ENCODE assay signal across 9 mouse cellular contexts in the genomic region with DNA sequence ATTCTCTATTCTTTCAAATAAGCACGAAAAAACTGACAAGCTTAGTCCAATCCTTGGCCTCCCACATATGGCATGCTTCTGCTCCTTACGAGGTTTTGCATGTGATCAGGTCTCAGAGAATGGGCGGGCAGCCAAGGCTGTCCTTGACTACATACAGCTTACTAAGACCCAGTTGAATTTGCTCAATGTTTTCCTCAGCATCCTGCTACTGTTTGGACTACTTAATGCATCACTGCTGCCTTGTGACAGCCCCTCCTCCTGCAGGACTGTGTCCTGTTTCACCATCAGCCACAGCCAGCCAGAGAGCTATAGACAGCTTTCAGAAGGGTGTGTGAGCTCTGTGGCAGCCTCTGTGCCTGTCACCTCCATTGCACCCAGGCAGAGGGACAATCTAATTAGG.
DNase-seq lines count a peak whose midpoint lies in the region; ATAC-seq and TF ChIP-seq lines count a peak whose summit lies in the region.
"Had no signal": no experiment of that assay in that cellular context is flagged by ENCODE, and none has a peak within 500 bp of the region (broad histone marks: within the 10 kb centered on the region; RNA-seq: fewer than 3 reads in every experiment).

No protein-coding gene starts in this region.

- H3K27ac ChIP-seq in kidney, embryonic 15.5 days: no peak overlapping the region
- peak overlapping the region; percentile 50 for H3K27ac ChIP-seq in forebrain, embryonic 12.5 days
- peak overlapping the region; percentile 43; the same call in 1 of the 2 replicates for H3K27ac ChIP-seq in midbrain, embryonic 12.5 days (replicated peaks)
- no peak overlapping the region for H3K27ac ChIP-seq in gastrocnemius, adult 2 months
- H3K27ac ChIP-seq: neural tube, embryonic 13.5 days had no signal

- no peak overlapping the region for H3K4me2 ChIP-seq in kidney, embryonic 15.5 days
- no peak overlapping the region for H3K4me2 ChIP-seq in forebrain, embryonic 12.5 days
- H3K4me2 ChIP-seq in midbrain, embryonic 12.5 days (replicated peaks): no peak overlapping the region
- H3K4me2 ChIP-seq: neural tube, embryonic 13.5 days had no signal

- WGBS in kidney, embryonic 15.5 days: 43% methylated on average over 3 of the region's 3 CpGs
- WGBS in forebrain, embryonic 12.5 days: 35% methylated on average over 3 of the region's 3 CpGs
- 57% methylated on average over 3 of the region's 3 CpGs for WGBS in midbrain, embryonic 12.5 days

- no peak for DNase-seq in kidney, adult 9 months
- peak; percentile 32 to 33 for DNase-seq in adrenal gland, adult 18-20 months (ENCODE audit: low spot score in 2 of 2)
- no peak for DNase-seq in layer of hippocampus, adult 9-11 months
- DNase-seq in gastrocnemius, adult 2 months: no peak
- no peak for DNase-seq in layer of hippocampus, postnatal 14 days (ENCODE audit: low spot score in 2 of 2)

- intact Hi-C loops in gastrocnemius, adult 2 months (cut with DNase I): no loop called here

- H3K36me3 ChIP-seq in kidney, embryonic 15.5 days: no peaks in the 10 kb centered on the region
- H3K36me3 ChIP-seq in forebrain, embryonic 12.5 days (replicated peaks): no peaks in the 10 kb centered on the region
- no peaks in the 10 kb centered on the region for H3K36me3 ChIP-seq in midbrain, embryonic 12.5 days
- H3K36me3 ChIP-seq: neural tube, embryonic 13.5 days had no signal

- H3K4me1 ChIP-seq in kidney, embryonic 15.5 days: peaks cover 4% of the 10 kb centered on the region; the same call in 1 of the 2 replicates
- peaks cover 13% of the 10 kb centered on the region; the same call in 1 of the 2 replicates for H3K4me1 ChIP-seq in forebrain, embryonic 12.5 days
- peaks cover 13% of the 10 kb centered on the region for H3K4me1 ChIP-seq in midbrain, embryonic 12.5 days
- H3K4me1 ChIP-seq: neural tube, embryonic 13.5 days had no signal

- TF ChIP-seq CTCF in gastrocnemius, adult 2 months (IDR thresholded peaks at IDR 0.05): no peak

- H3K9me3 ChIP-seq in kidney, embryonic 15.5 days (replicated peaks): no peaks in the 10 kb centered on the region
- no peaks in the 10 kb centered on the region for H3K9me3 ChIP-seq in forebrain, embryonic 12.5 days
- no peaks in the 10 kb centered on the region for H3K9me3 ChIP-seq in midbrain, embryonic 12.5 days
- H3K9me3 ChIP-seq: neural tube, embryonic 13.5 days had no signal

- no peaks in the 10 kb centered on the region for H3K27me3 ChIP-seq in kidney, embryonic 15.5 days
- no peaks in the 10 kb centered on the region for H3K27me3 ChIP-seq in forebrain, embryonic 12.5 days
- H3K27me3 ChIP-seq in midbrain, embryonic 12.5 days: no peaks in the 10 kb centered on the region
- H3K27me3 ChIP-seq: neural tube, embryonic 13.5 days had no signal

- no peak overlapping the region for H3K4me3 ChIP-seq in kidney, embryonic 15.5 days (replicated peaks)
- no peak overlapping the region for H3K4me3 ChIP-seq in forebrain, embryonic 12.5 days (replicated peaks)
- no peak overlapping the region for H3K4me3 ChIP-seq in midbrain, embryonic 12.5 days
- no peak overlapping the region for H3K4me3 ChIP-seq in gastrocnemius, adult 2 months
- H3K4me3 ChIP-seq: neural tube, embryonic 13.5 days had no signal

- ATAC-seq in kidney, embryonic 15.5 days (replicated peaks; ENCODE audit: low FRiP score): peak; percentile 25; the same call in 1 of the 2 replicates
- peak; percentile 67; the same call in 1 of the 2 replicates for ATAC-seq in forebrain, embryonic 12.5 days (ENCODE audit: low FRiP score)
- ATAC-seq in midbrain, embryonic 12.5 days (ENCODE audit: low FRiP score, low read depth): peak; percentile 64

- H3K9ac ChIP-seq in kidney, embryonic 15.5 days: no peak overlapping the region
- H3K9ac ChIP-seq in forebrain, embryonic 12.5 days: no peak overlapping the region
- H3K9ac ChIP-seq in midbrain, embryonic 12.5 days (replicated peaks): no peak overlapping the region
- H3K9ac ChIP-seq: neural tube, embryonic 13.5 days had no signal

Comparison
In these comparisons a context has a peak if more than half of its experiments do, and no peak if none do; other contexts are left out.
1. H3K27ac ChIP-seq: peak in forebrain, embryonic 12.5 days (single experiment) and midbrain, embryonic 12.5 days (single experiment); none in kidney, embryonic 15.5 days (single experiment) and gastrocnemius, adult 2 months (single experiment).
2. DNase-seq: peak in adrenal gland, adult 18-20 months (2 of 2); none in kidney, adult 9 months (single experiment), layer of hippocampus, adult 9-11 months (single experiment), gastrocnemius, adult 2 months (single experiment) and layer of hippocampus, postnatal 14 days (0 of 2).
3. Peak in every context shown above with its lines, with median percentiles within 50 percentile points of each other: ATAC-seq.